ENCODE assay signal across 26 mouse cellular contexts in the genomic region with DNA sequence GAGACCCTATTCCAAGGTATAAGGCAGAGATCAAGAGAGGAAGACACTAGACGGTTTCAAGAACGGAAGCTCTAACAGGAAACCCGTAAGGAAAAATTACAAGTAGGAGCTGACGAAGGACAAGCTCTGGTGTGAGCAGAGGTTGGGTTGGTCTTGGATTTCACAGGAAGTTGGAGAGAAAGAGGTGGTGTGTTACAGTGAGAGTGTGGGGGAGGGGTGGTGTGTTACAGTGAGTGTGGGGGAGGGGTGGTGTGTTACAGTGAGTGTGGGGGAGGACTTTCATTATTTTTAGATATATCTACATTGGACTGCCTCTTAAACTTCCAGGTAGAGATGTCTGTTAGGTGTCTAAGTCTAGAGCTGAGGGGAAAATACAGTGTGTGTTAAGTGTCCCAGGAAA. TPM values are rescaled to one million over a fixed set of nuclear protein-coding genes. Genes with fewer than 3 reads are reported as not detected.
DNase-seq lines count a peak whose midpoint lies in the region; ATAC-seq and TF ChIP-seq lines count a peak whose summit lies in the region.
"Had no signal": no experiment of that assay in that cellular context is flagged by ENCODE, and none has a peak within 500 bp of the region (broad histone marks: within the 10 kb centered on the region; RNA-seq: fewer than 3 reads in every experiment).

No protein-coding gene starts in this region.

- H3K4me1 ChIP-seq in liver, embryonic 14.5 days (replicated peaks; ENCODE audit: control insufficient read depth in 2 of 2, insufficient read depth in 2 of 2, low read length in 1 of 2): peaks cover 4 to 13% of the 10 kb centered on the region in 2 experiments; a peak in 3 of 4 replicates
- H3K4me1 ChIP-seq: forebrain, embryonic 10.5 days; hindbrain, embryonic 13.5 days; neural tube, embryonic 12.5 days had no signal

- no peaks in the 10 kb centered on the region for H3K9me3 ChIP-seq in liver, embryonic 14.5 days (ENCODE audit: control insufficient read depth, low read length)
- H3K9me3 ChIP-seq: forebrain, embryonic 10.5 days; heart, embryonic 12.5 days; hindbrain, embryonic 13.5 days; neural tube, embryonic 12.5 days had no signal

- ATAC-seq in liver, embryonic 14.5 days (ENCODE audit: insufficient read depth): no peak; the same call in 1 of the 2 replicates
- ATAC-seq: forebrain, embryonic 16.5 days; inflammation-experienced regulatory T-cells, adult 6 months had no signal

- no peak overlapping the region for H3K27ac ChIP-seq in liver, embryonic 14.5 days
- H3K27ac ChIP-seq: forebrain, embryonic 10.5 days; hindbrain, embryonic 13.5 days; neural tube, embryonic 12.5 days had no signal

- WGBS in liver, embryonic 14.5 days (ENCODE audit: insufficient replicate concordance): 16% methylated on average over 4 of the region's 4 CpGs

- no peak overlapping the region for H3K9ac ChIP-seq in liver, embryonic 14.5 days (replicated peaks)
- H3K9ac ChIP-seq: heart, embryonic 12.5 days; hindbrain, embryonic 13.5 days; neural tube, embryonic 12.5 days had no signal

- no peak for TF ChIP-seq EP300 in liver, embryonic 14.5 days (IDR thresholded peaks at IDR 0.05; ENCODE audit: low read depth)

- no peaks in the 10 kb centered on the region for H3K36me3 ChIP-seq in liver, embryonic 14.5 days (replicated peaks; ENCODE audit: control insufficient read depth, insufficient read depth, low read depth)
- H3K36me3 ChIP-seq: forebrain, embryonic 10.5 days; heart, embryonic 12.5 days; hindbrain, embryonic 13.5 days; neural tube, embryonic 12.5 days had no signal

- H3K27me3 ChIP-seq in liver, embryonic 14.5 days (ENCODE audit: control insufficient read depth, insufficient read depth, low read length): no peaks in the 10 kb centered on the region
- H3K27me3 ChIP-seq: heart, embryonic 12.5 days; hindbrain, embryonic 13.5 days; neural tube, embryonic 12.5 days had no signal

- intact Hi-C loops in left cerebral cortex, postnatal 36 days (cut with DNase I): no loop called here

- peak; percentile 12 for DNase-seq in embryo, embryonic 11 days
- DNase-seq in embryo, embryonic 9.5 days (ENCODE audit: extremely low spot score): no peak
- DNase-seq in thymus, postnatal 4 days: peak; percentile 39
- no peak for DNase-seq in thymus, postnatal 25 days
- DNase-seq in liver, embryonic 14.5 days (ENCODE audit: low read depth in 3 of 3, low spot score in 3 of 3): no peak
- peak; percentile 4 for DNase-seq in naive thymus-derived CD4-positive, alpha-beta T cell, adult 2 months (ENCODE audit: low read depth)
- DNase-seq in cerebellum, adult 8-10 months: no peak
- no peak for DNase-seq in left cerebral cortex, postnatal 36 days (ENCODE audit: low spot score in 2 of 2)
- DNase-seq: adrenal gland, postnatal 10 days; cerebellum, adult 2 months; cerebellum, postnatal 36 days; gastrocnemius, postnatal 14 days; heart, adult 18-20 months; heart, postnatal 14 days; kidney, adult 18-20 months; lung, adult 18-20 months; midbrain, embryonic 14.5 days; retina, postnatal 1 day had no signal

- peak overlapping the region; percentile 15 for H3K4me2 ChIP-seq in liver, embryonic 14.5 days (ENCODE audit: low read depth)
- H3K4me2 ChIP-seq: heart, embryonic 12.5 days; hindbrain, embryonic 13.5 days; neural tube, embryonic 12.5 days had no signal

- no peak for TF ChIP-seq CTCF in liver, embryonic 14.5 days (IDR thresholded peaks at IDR 0.05; ENCODE audit: low read depth)

- no peak overlapping the region for H3K4me3 ChIP-seq in liver, embryonic 14.5 days (ENCODE audit: insufficient read depth in 1 of 2, low read depth in 2 of 2, low read length in 2 of 2)
- H3K4me3 ChIP-seq: forebrain, embryonic 10.5 days; heart, embryonic 12.5 days; hindbrain, embryonic 13.5 days; neural tube, embryonic 12.5 days had no signal

RNA-seq across cellular contexts. Expression of gene Tmem236, which starts 16.4 kb away (rescaled TPM):
- 0.05 and 0.06 TPM in 2 replicates for polyA plus RNA-seq in liver, embryonic 14.5 days (2012; rRNA removed)
- polyA plus RNA-seq in liver, embryonic 14.5 days (2014; fragmentation: Nextera tagmentation; extraction: Ambion mirVana): 0.06 and 0.09 TPM in 2 replicates
- under 1 TPM; 0.10 to 0.20 TPM for total RNA-seq in left cerebral cortex, postnatal 36 days (2021)
- total RNA-seq: heart, adult 18-20 months; megakaryocyte-erythroid progenitor cell, adult 5-6 weeks had no signal
- polyA plus RNA-seq: forebrain, embryonic 10.5 days; inflammation-experienced regulatory T-cells, adult 6 months; limb, embryonic 11.5 days had no signal

RNA-seq across cellular contexts. Expression of gene Mrc1, which starts 38.5 kb away (rescaled TPM):
- 3.9 and 5.6 TPM in 2 replicates for polyA plus RNA-seq in liver, embryonic 14.5 days (2012; rRNA removed)
- 8.1 and 8.3 TPM in 2 replicates for polyA plus RNA-seq in liver, embryonic 14.5 days (2014; fragmentation: Nextera tagmentation; extraction: Ambion mirVana)
- 1 to 10 TPM; 3.5 to 6.5 TPM for total RNA-seq in left cerebral cortex, postnatal 36 days (2021)
- total RNA-seq: megakaryocyte-erythroid progenitor cell, adult 5-6 weeks had no signal

Comparison
In these comparisons a context has a peak if more than half of its experiments do, and no peak if none do; other contexts are left out.
1. DNase-seq: peak in embryo, embryonic 11 days (single experiment), thymus, postnatal 4 days (single experiment) and naive thymus-derived CD4-positive, alpha-beta T cell, adult 2 months (single experiment); none in embryo, embryonic 9.5 days (single experiment), thymus, postnatal 25 days (single experiment), liver, embryonic 14.5 days (0 of 3), cerebellum, adult 8-10 months (single experiment) and left cerebral cortex, postnatal 36 days (0 of 2).